Mouse (Mus musculus) lung, postnatal 4 days (tissue): Measurements from ENCODE around the gene Vav2.

Source experiments
- DNase-seq, 2 experiments: peaks; one replicate each; pipeline ENCODE4 v3.0.0; 2021

The Vav2 gene

GRCm38 (mm10) chr2:27361786-27362185, 65.0 kb downstream of the Vav2 start:
- no peak for DNase-seq

- DNase-seq: no peak
Observed at GRCm38 (mm10) chr2:27358461-27358860, 68.4 kb downstream of the Vav2 start.

GRCm38 (mm10) chr2:27355684-27356083, 71.1 kb downstream of the Vav2 start:
- no peak for DNase-seq

- DNase-seq: peak in 1 of 2 experiments; percentile 17
Observed at GRCm38 (mm10) chr2:27354610-27355211, 72.1 kb downstream of the Vav2 start.

GRCm38 (mm10) chr2:27352720-27353119, 74.1 kb downstream of the Vav2 start:
- no peak for DNase-seq

GRCm38 (mm10) chr2:27350371-27350770, 76.5 kb downstream of the Vav2 start:
- no peak for DNase-seq

- DNase-seq: no peak
Observed at GRCm38 (mm10) chr2:27343984-27344453, 82.8 kb downstream of the Vav2 start.

GRCm38 (mm10) chr2:27340682-27341081, 86.2 kb downstream of the Vav2 start:
- DNase-seq: no peak

GRCm38 (mm10) chr2:27339051-27339450, 87.8 kb downstream of the Vav2 start:
- no peak for DNase-seq

- DNase-seq: no peak
Observed at GRCm38 (mm10) chr2:27337261-27337660, 89.6 kb downstream of the Vav2 start.

- no peak for DNase-seq
Observed at GRCm38 (mm10) chr2:27336600-27336999, 90.2 kb downstream of the Vav2 start.

GRCm38 (mm10) chr2:27334816-27335215, 92.0 kb downstream of the Vav2 start:
- peak; percentile 38 to 62 for DNase-seq

- DNase-seq: no peak
Observed at GRCm38 (mm10) chr2:27331560-27331959, 95.3 kb downstream of the Vav2 start.

GRCm38 (mm10) chr2:27330446-27330845, 96.4 kb downstream of the Vav2 start:
- DNase-seq: no peak

GRCm38 (mm10) chr2:27329386-27330060, 97.3 kb downstream of the Vav2 start:
- no peak for DNase-seq

- peak; percentile 67 to 89 for DNase-seq
Observed at GRCm38 (mm10) chr2:27328613-27329041, 98.2 kb downstream of the Vav2 start.

- peak; percentile 36 to 69 for DNase-seq
Observed at GRCm38 (mm10) chr2:27327886-27328285, 98.9 kb downstream of the Vav2 start.

GRCm38 (mm10) chr2:27327076-27327475, 99.8 kb downstream of the Vav2 start:
- peak; percentile 65 to 77 for DNase-seq

GRCm38 (mm10) chr2:27326357-27326756, 100.5 kb downstream of the Vav2 start:
- peak in 1 of 2 experiments; percentile 41 for DNase-seq

- DNase-seq: no peak
Observed at GRCm38 (mm10) chr2:27324690-27325089, 102.1 kb downstream of the Vav2 start.

- no peak for DNase-seq
Observed at GRCm38 (mm10) chr2:27321431-27321875, 105.4 kb downstream of the Vav2 start.

- DNase-seq: no peak
Observed at GRCm38 (mm10) chr2:27320820-27321219, 106.0 kb downstream of the Vav2 start.

GRCm38 (mm10) chr2:27318606-27319005, 108.2 kb downstream of the Vav2 start:
- DNase-seq: no peak

GRCm38 (mm10) chr2:27318197-27318596, 108.6 kb downstream of the Vav2 start:
- no peak for DNase-seq
